Mouse (Mus musculus) spleen, adult 2 months (tissue): ENCODE measurements around the gene Gpc5. TPM values are rescaled to one million over a fixed set of nuclear protein-coding genes. Genes with fewer than 3 reads are reported as not detected.

ENCODE experiments used
- DNase-seq, 2 experiments: peaks; one replicate each; pipeline versions ENCODE4 v3.0.0 to v3.0.0-alpha.2; 2012 to 2021; ENCODE audit warnings: low spot score in 2 of 2, low read depth in 1 of 2
- H3K27ac ChIP-seq: fragments of 200-500 bp; 2 replicates; pipeline ENCODE4 v1.5.1; 2012; ENCODE audit warnings: low read length, inconsistent platforms; ENCODE audit not compliant: insufficient read depth
- H3K27me3 ChIP-seq: fragments of 200-500 bp; 2 replicates; pipeline ENCODE4 v1.6.1; 2012; ENCODE audit warnings: mild to moderate bottlenecking, moderate library complexity, low read length, inconsistent platforms; ENCODE audit not compliant: control insufficient read depth, insufficient read depth
- H3K36me3 ChIP-seq: fragments of 200-500 bp; 2 replicates; pipeline ENCODE4 v1.6.1; 2012; ENCODE audit warnings: mild to moderate bottlenecking, low read length, inconsistent platforms; ENCODE audit not compliant: control insufficient read depth, insufficient read depth
- H3K4me1 ChIP-seq: fragments of 200-500 bp; 2 replicates; pipeline ENCODE4 v1.6.1; 2011; ENCODE audit warnings: inconsistent platforms; ENCODE audit not compliant: control insufficient read depth, insufficient read depth, insufficient read length
- H3K4me3 ChIP-seq: fragments of 200-500 bp; 2 replicates; pipeline ENCODE4 v1.5.1; 2011; ENCODE audit warnings: mild to moderate bottlenecking, inconsistent platforms; ENCODE audit not compliant: insufficient read depth, insufficient read length; ENCODE audit errors: extremely low read depth
- CTCF ChIP-seq: fragments of 200-500 bp; IDR thresholded peaks from 2 replicates; pipeline ENCODE4 v1.5.1; 2011; ENCODE audit warnings: mild to moderate bottlenecking, inconsistent platforms; ENCODE audit not compliant: insufficient read depth, insufficient read length, insufficient replicate concordance; ENCODE audit errors: extremely low read depth
- POLR2A ChIP-seq: fragments of 200-500 bp; IDR thresholded peaks from 2 replicates; pipeline ENCODE4 v1.6.1; 2011; ENCODE audit warnings: low read depth, low read length, inconsistent platforms
- WGBS: fragments of 180-500 bp; shearing (Covaris S2); methylation state at CpG from one replicate; pipeline ENCODE4 v1.1.7; 2018; 5-methylcytosine and 5-hydroxymethylcytosine counted together
- polyA plus RNA-seq: library from polyadenylated mRNA; depleted of rRNA; stranded (reverse); fragments of >200 nt; gene quantifications from 2 replicates; pipeline ENCODE4 v1.2.3, GENCODE M21; 2012

The Gpc5 gene
- polyA plus RNA-seq, 1 experiment: not detected

- no peak overlapping the region for H3K4me3 ChIP-seq
- WGBS: 84% methylated on average over 5 of the region's 5 CpGs
- no peaks in the 10 kb centered on the region for H3K27me3 ChIP-seq
- H3K4me1 ChIP-seq: no peaks in the 10 kb centered on the region
- no peak for TF ChIP-seq CTCF
- DNase-seq: no peak
- no peak overlapping the region for H3K27ac ChIP-seq
- no peaks in the 10 kb centered on the region for H3K36me3 ChIP-seq
Observed at GRCm38 (mm10) chr14:115179925-115180324, 87.9 kb downstream of the Gpc5 start.

- Histone ChIP-seq H3K27me3 (no peaks in the 10 kb centered on the region), H3K36me3 (no peaks in the 10 kb centered on the region), H3K27ac (no peak overlapping the region), H3K4me3 (no peak overlapping the region), H3K4me1 (peaks cover 2% of the 10 kb centered on the region; the same call in 1 of the 2 replicates)
- TF ChIP-seq CTCF (no peak), POLR2A (no peak)
- no peak for DNase-seq
- 12% methylated on average over 8 of the region's 8 CpGs for WGBS
Observed at GRCm38 (mm10) chr14:115188256-115188655, 96.2 kb downstream of the Gpc5 start.

- Histone ChIP-seq H3K27me3 (no peaks in the 10 kb centered on the region), H3K27ac (no peak overlapping the region), H3K4me3 (no peak overlapping the region), H3K36me3 (no peaks in the 10 kb centered on the region), H3K4me1 (no peaks in the 10 kb centered on the region)
- WGBS: 92% methylated on average over 5 of the region's 5 CpGs
- TF ChIP-seq CTCF (no peak), POLR2A (no peak)
- DNase-seq: no peak
Observed at GRCm38 (mm10) chr14:115228075-115228474, 136.1 kb downstream of the Gpc5 start.

- 83% methylated on average over 4 of the region's 4 CpGs for WGBS
Observed at GRCm38 (mm10) chr14:115236387-115236786, 144.4 kb downstream of the Gpc5 start.

GRCm38 (mm10) chr14:115240621-115241373 lies 148.8 kb downstream of the Gpc5 start:
- DNase-seq: no peak
- no peak overlapping the region for H3K4me3 ChIP-seq
- TF ChIP-seq POLR2A (no peak), CTCF (no peak)
- H3K4me1 ChIP-seq: no peaks in the 10 kb centered on the region
- H3K36me3 ChIP-seq: no peaks in the 10 kb centered on the region
- no peak overlapping the region for H3K27ac ChIP-seq
- 95% methylated on average over 4 of the region's 4 CpGs for WGBS
- H3K27me3 ChIP-seq: no peaks in the 10 kb centered on the region

More at GRCm38 (mm10) chr14:115236387-115236786, 144.4 kb downstream of the Gpc5 start:
- H3K36me3 ChIP-seq: no peaks in the 10 kb centered on the region
- TF ChIP-seq POLR2A: no peak
- no peak overlapping the region for H3K4me3 ChIP-seq
- no peaks in the 10 kb centered on the region for H3K27me3 ChIP-seq
- H3K27ac ChIP-seq: no peak overlapping the region
- DNase-seq: no peak
- no peaks in the 10 kb centered on the region for H3K4me1 ChIP-seq

- no peak for DNase-seq
- Histone ChIP-seq H3K27ac (no peak overlapping the region), H3K36me3 (no peaks in the 10 kb centered on the region), H3K4me3 (no peak overlapping the region), H3K4me1 (peaks cover 2% of the 10 kb centered on the region; the same call in 1 of the 2 replicates), H3K27me3 (no peaks in the 10 kb centered on the region)
- 14% methylated on average over 6 of the region's 6 CpGs for WGBS
- no peak for TF ChIP-seq CTCF
- TF ChIP-seq POLR2A: no peak
Observed at GRCm38 (mm10) chr14:115250537-115250936, 158.5 kb downstream of the Gpc5 start.

GRCm38 (mm10) chr14:115251791-115252190 lies 159.8 kb downstream of the Gpc5 start:
- no peak for DNase-seq

More at GRCm38 (mm10) chr14:115251791-115252190, 159.8 kb downstream of the Gpc5 start:
- H3K27me3 ChIP-seq: no peaks in the 10 kb centered on the region
- no peaks in the 10 kb centered on the region for H3K36me3 ChIP-seq
- peaks cover 2% of the 10 kb centered on the region; the same call in 1 of the 2 replicates for H3K4me1 ChIP-seq
- WGBS: 5% methylated on average over 5 of the region's 5 CpGs
- H3K4me3 ChIP-seq: no peak overlapping the region
- TF ChIP-seq POLR2A (no peak), CTCF (no peak)
- H3K27ac ChIP-seq: no peak overlapping the region
